Mouse (Mus musculus): ENCODE measurements around the gene Rpgr. TPM values are rescaled to one million over a fixed set of nuclear protein-coding genes. Genes with fewer than 3 reads are reported as not detected.

Gene Rpgr
- 28.9 and 31.8 TPM in 2 replicates for polyA plus RNA-seq (2015; fragmentation: Nextera tagmentation; extraction: Ambion mirVana)

DNA sequence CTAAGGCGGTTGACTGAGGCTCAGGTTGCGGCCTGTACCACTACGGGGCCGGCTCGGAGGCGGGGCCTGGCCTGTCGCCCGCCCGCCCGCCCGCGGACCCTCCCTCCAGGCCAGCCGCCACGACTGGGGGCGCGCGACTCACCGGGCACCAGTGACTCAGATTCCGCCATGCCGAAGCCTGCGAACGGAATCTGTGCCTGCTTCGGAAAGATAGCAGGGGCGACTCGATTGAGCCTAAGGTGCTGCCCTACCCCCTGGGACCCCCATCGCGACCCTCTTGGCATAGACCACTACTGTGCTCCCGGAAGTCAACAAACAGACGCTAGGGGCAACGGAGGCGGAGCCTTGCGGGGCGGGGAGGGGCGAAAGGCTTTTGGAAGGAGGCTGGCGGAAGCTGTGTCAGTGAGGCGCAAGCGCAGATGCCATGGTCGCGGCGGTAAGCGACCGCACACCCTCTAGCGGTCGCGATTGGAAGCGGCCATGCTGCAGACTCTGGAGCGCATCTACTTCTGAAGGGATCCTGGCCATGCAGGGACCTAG is at the start of gene Rpgr:
Rpgr (minus strand) TSS at position 511 of the 540 bp plus-strand sequence.
- WGBS = 14% methylated on average over 43 of the region's 47 CpGs

DNA sequence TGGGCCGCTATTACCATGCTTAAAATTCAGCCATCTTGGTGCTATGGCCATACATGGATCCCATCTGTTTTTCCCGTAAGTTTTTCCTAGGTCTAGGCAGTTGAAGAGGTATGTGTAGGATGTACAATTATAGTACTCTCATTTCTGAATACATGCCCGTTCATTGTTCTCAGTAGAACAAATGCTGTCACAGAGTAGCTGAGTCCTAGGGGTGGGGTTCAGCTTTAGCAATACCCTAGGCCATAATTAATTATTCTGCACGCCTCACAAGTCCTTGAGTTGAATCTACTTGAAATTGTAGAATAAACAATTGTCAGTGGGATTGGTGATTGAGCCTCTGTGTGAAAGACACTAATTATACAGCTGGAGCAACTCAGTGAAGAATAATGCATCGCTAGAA is 41.5 kb upstream of the Rpgr start:
- no peaks in the 10 kb centered on the region for H3K36me3 ChIP-seq
- no peaks in the 10 kb centered on the region for H3K27me3 ChIP-seq
- no peaks in the 10 kb centered on the region for H3K4me1 ChIP-seq (replicated peaks)
- ATAC-seq (ENCODE audit: low FRiP score, low read depth) = no peak
- WGBS = 77% methylated on average over 5 of the region's 5 CpGs
- H3K4me2 ChIP-seq = no peak overlapping the region
- no peak overlapping the region for H3K9ac ChIP-seq
- H3K9me3 ChIP-seq = no peaks in the 10 kb centered on the region
- H3K4me3 ChIP-seq = no peak overlapping the region
- H3K27ac ChIP-seq (replicated peaks) = no peak overlapping the region

More for the DNA sequence above, at the start of gene Rpgr:
- no peaks in the 10 kb centered on the region for H3K36me3 ChIP-seq
- peak within 1 kb of the TSS; percentile 43 for H3K9ac ChIP-seq
- H3K9me3 ChIP-seq = 0 out of 2 replicates have a peak, but pooled peaks cover 4% of the 10 kb centered on the region
- peak within 1 kb of the TSS; percentile 59 for H3K4me2 ChIP-seq
- peak within 1 kb of the TSS; percentile 57 for H3K4me3 ChIP-seq
- ATAC-seq (ENCODE audit: low FRiP score, low read depth) = peak; percentile 99
- no peaks in the 10 kb centered on the region; the same call in 1 of the 2 replicates for H3K4me1 ChIP-seq (replicated peaks)
- H3K27me3 ChIP-seq = no peaks in the 10 kb centered on the region
- H3K27ac ChIP-seq (replicated peaks) = peak within 1 kb of the TSS; percentile 86

DNA sequence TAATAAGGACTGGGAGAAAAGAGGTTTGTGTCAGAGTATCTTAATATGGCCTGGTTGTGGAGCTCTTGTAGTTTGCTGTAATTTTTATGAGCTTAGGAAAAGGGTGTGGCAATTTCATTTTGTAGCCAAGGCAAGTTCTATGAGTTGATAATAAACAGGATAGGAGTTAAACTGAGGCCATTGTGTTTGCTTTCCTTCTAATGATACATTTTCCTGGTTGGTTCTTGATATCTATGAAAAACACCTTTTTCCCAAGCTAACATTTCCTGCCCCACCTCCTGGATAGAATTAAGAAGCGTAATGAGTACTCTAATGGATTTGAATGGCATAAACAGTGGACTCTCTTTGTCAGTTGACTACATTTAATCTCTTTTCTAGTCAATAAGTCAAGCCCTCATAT is 41.1 kb upstream of the Rpgr start:
- no peaks in the 10 kb centered on the region for H3K9me3 ChIP-seq
- no peak overlapping the region for H3K9ac ChIP-seq
- WGBS = 88% methylated on average over 1 of the region's 1 CpGs
- no peaks in the 10 kb centered on the region for H3K36me3 ChIP-seq
- H3K27me3 ChIP-seq = no peaks in the 10 kb centered on the region
- no peak overlapping the region for H3K4me2 ChIP-seq
- H3K4me3 ChIP-seq = no peak overlapping the region
- H3K27ac ChIP-seq (replicated peaks) = no peak overlapping the region
- H3K4me1 ChIP-seq (replicated peaks) = no peaks in the 10 kb centered on the region
- ATAC-seq (ENCODE audit: low FRiP score, low read depth) = no peak

DNA sequence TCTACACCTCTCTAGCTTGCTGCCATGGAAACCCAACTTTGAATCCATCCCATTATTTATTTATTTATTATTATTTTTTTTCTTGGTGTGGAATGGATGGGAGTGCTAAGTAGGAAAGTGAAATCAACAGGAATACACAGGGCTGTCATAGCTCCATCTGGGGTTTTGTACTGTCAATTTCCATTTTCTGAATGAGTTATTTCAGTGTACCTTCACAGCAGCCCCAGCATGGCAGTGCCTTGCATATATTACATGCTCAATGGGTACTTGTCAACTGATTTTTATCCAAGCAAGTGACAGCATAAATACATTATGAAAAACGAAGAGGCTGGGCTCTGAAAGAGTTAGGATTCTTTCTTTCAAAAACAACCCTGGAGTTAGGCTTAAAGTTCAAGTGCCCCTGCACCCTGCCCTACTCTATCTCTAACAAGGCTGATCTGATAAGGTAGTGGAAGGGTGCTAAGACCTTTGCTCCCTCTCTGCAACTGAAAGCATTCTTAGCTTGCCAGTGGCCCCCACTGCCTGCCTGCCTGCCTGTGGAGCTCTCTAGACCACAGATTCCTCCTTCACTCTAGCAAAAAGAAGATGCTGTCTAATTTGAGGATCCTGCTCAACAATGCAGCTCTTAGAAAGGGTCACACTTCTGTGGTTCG is 35.3 kb upstream of the Rpgr start, which contains the start of gene Otc:
Otc (plus strand) TSS at position 454 of the 653 bp plus-strand sequence.
- H3K4me1 ChIP-seq (replicated peaks) = no peaks in the 10 kb centered on the region
- H3K4me3 ChIP-seq = no peak within 1 kb of the TSS
- no peak within 1 kb of the TSS for H3K27ac ChIP-seq (replicated peaks)
- no peak within 1 kb of the TSS for H3K9ac ChIP-seq
- H3K4me2 ChIP-seq = no peak within 1 kb of the TSS
- no peaks in the 10 kb centered on the region for H3K9me3 ChIP-seq
- H3K27me3 ChIP-seq = no peaks in the 10 kb centered on the region
- ATAC-seq (ENCODE audit: low FRiP score, low read depth) = 0 out of 2 replicates have a peak, but pooled peaks have one; percentile 51
- H3K36me3 ChIP-seq = no peaks in the 10 kb centered on the region
- 44% methylated on average over 2 of the region's 2 CpGs for WGBS

DNA sequence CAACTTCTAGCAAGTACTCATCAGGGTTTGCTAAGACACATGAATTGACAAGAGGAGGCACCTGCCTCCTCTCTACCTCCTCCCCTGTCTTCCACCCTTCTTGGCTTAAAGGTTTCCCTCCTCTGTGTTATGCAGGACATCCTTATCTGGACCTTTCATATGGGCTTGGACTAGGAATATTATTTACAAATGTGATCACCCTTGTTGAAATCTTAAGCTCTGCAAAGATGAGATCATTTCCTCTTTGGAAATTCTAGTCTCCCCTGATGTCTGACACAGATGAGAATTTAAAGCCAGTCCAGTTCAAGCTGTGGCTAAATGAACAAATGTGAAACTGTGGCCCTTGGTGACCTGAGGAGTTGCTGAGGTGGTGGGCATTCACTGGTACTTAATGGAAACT is 34.6 kb upstream of the Rpgr start:
- Histone ChIP-seq H3K4me2 (no peak overlapping the region), H3K9ac (no peak overlapping the region), H3K9me3 (no peaks in the 10 kb centered on the region), H3K27me3 (no peaks in the 10 kb centered on the region), H3K4me1 (replicated peaks) (no peaks in the 10 kb centered on the region), H3K27ac (replicated peaks) (no peak overlapping the region), H3K4me3 (no peak overlapping the region), H3K36me3 (no peaks in the 10 kb centered on the region)
- no peak for ATAC-seq (ENCODE audit: low FRiP score, low read depth)

DNA sequence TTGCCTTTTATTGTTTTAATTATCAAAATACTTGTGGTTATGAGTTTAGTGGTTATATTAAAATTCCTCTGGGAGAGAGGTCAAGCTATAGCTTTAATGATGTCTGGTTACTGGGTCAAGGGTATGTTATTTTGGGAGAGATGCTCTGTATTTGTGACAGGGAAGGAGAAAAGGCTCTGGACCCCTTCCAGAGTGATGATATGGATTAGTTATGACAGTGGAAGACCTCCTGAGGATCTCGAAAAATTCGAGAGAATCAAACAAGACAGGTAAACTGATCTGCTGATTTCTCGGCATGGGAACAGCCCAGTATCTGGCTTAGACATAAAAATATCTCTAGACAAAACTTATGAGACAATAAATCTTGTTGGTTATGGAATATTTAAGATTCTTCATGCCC is 27.2 kb upstream of the Rpgr start:
- WGBS = 78% methylated on average over 3 of the region's 3 CpGs

DNA sequence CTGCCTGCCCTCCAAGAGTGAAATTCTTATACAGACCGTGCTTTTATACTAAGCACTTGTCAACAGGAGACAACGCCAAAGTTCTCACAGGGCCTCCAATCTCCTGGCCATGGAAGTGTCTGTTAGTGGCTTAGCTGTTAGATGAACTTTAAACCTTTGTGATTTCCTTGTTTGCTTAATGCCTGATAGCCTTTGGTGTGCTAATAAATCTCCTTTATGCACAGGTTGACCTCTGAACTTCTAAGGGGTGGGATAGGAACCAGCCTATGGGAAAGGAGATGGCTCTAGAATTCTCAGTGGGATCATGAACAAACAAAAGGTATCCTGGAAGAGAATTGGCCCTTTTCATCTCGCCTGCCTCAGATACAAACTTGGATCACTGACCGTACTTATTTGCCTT is 22.8 kb upstream of the Rpgr start:
- no peaks in the 10 kb centered on the region for H3K36me3 ChIP-seq
- H3K9ac ChIP-seq = no peak overlapping the region
- ATAC-seq (ENCODE audit: low FRiP score, low read depth) = no peak
- H3K27ac ChIP-seq (replicated peaks) = no peak overlapping the region
- H3K9me3 ChIP-seq = no peaks in the 10 kb centered on the region
- no peak overlapping the region for H3K4me2 ChIP-seq
- WGBS = 57% methylated on average over 4 of the region's 4 CpGs
- H3K27me3 ChIP-seq = no peaks in the 10 kb centered on the region
- no peaks in the 10 kb centered on the region for H3K4me1 ChIP-seq (replicated peaks)
- H3K4me3 ChIP-seq = no peak overlapping the region

More for the DNA sequence above, 27.2 kb upstream of the Rpgr start:
- no peak overlapping the region for H3K9ac ChIP-seq
- no peak overlapping the region for H3K27ac ChIP-seq (replicated peaks)
- no peaks in the 10 kb centered on the region for H3K27me3 ChIP-seq
- ATAC-seq (ENCODE audit: low FRiP score, low read depth) = no peak
- no peaks in the 10 kb centered on the region for H3K36me3 ChIP-seq
- H3K4me3 ChIP-seq = no peak overlapping the region
- H3K4me2 ChIP-seq = no peak overlapping the region
- no peaks in the 10 kb centered on the region for H3K4me1 ChIP-seq (replicated peaks)
- H3K9me3 ChIP-seq = no peaks in the 10 kb centered on the region

DNA sequence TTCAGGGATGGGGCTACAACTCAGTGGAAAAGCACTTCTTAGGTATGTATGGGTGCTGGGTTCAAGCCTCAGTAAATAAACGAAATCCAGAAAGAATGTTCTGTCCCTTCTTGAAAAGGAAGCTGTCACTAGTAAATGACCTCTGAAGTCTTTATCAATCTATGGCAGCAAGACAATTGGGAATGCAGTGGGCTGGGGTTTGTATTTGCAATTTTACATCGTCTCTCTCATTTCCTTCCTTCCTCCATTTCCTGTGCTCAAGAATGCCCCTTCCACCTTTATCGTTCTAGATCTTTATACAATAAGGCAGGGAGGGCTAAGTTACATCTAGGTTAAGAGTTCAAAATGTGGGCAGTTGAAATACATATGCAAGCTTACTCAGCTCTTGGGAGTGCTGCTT is 17.9 kb upstream of the Rpgr start:
- Histone ChIP-seq H3K27me3 (no peaks in the 10 kb centered on the region), H3K9ac (no peak overlapping the region), H3K9me3 (no peaks in the 10 kb centered on the region), H3K27ac (replicated peaks) (no peak overlapping the region), H3K36me3 (no peaks in the 10 kb centered on the region), H3K4me1 (replicated peaks) (no peaks in the 10 kb centered on the region), H3K4me2 (no peak overlapping the region), H3K4me3 (no peak overlapping the region)
- ATAC-seq (ENCODE audit: low FRiP score, low read depth) = no peak
- 79% methylated on average over 3 of the region's 3 CpGs for WGBS

DNA sequence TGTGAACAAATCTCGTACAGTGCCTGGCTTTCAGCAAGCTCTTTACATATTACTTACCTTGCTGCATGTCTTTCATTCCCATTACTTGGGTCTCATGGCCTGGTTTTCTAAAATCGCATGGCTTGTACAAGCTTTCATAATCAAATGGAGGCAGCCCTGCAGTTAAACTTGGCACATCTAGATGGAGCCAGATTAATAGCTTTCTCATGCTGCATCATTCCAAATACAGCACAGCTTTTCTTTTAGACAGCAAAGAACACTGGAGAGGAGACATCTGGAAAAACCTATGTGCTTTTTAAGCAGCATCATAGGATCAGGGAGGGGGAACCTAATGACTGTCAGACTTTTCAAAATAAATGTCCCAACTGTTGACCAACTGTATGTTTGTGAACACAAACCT is 16.3 kb upstream of the Rpgr start:
- 67% methylated on average over 2 of the region's 2 CpGs for WGBS
- Histone ChIP-seq H3K27ac (replicated peaks) (no peak overlapping the region), H3K4me1 (replicated peaks) (no peaks in the 10 kb centered on the region), H3K27me3 (no peaks in the 10 kb centered on the region), H3K4me3 (no peak overlapping the region), H3K9ac (no peak overlapping the region), H3K36me3 (no peaks in the 10 kb centered on the region), H3K9me3 (no peaks in the 10 kb centered on the region), H3K4me2 (no peak overlapping the region)
- ATAC-seq (ENCODE audit: low FRiP score, low read depth) = no peak

DNA sequence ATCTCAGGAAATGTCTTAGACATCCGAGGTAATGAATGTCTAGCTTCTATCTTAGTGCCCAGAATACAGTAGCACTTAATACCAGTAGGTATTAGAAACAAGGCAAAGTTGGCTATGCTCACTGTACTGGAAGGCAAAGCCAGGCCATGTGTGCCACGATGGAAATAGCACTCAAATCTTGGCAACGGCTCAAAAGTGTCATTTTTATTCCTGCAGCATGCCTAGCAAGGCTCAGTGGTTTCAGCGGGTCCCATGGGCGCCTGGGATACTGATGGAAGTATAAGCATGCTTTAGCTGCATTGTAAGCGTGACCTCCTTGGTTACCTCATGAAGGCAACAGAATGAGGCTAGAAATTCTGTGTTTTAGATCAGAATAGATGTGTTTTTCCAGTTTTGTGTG is 2.6 kb upstream of the Rpgr start:
- no peaks in the 10 kb centered on the region; the same call in 1 of the 2 replicates for H3K4me1 ChIP-seq (replicated peaks)
- 0 out of 2 replicates have a peak, but pooled peaks cover 4% of the 10 kb centered on the region for H3K9me3 ChIP-seq
- H3K27me3 ChIP-seq = no peaks in the 10 kb centered on the region
- 61% methylated on average over 6 of the region's 6 CpGs for WGBS
- no peak overlapping the region for H3K4me2 ChIP-seq
- no peak overlapping the region for H3K9ac ChIP-seq
- H3K4me3 ChIP-seq = no peak overlapping the region
- no peaks in the 10 kb centered on the region for H3K36me3 ChIP-seq
- H3K27ac ChIP-seq (replicated peaks) = no peak overlapping the region
- ATAC-seq (ENCODE audit: low FRiP score, low read depth) = no peak

DNA sequence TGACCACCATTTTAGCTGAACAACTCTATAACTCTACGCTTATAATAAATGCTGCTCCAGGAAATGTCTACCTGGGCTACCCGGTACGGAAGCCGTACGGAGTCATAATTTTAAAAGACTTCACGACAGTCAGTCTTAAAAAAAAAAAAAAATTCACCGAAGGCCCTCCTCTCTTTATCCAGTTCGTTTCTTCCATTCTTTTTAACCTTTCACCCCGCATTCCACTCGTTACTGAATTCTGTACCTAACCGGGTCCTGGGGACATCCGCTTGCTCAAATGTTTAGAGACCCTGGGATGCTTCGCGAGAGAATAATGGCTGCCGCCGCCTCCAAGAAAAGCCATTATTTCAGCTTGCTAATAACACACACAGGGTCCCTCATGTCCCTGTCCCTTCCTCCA is 748 bp downstream of the Rpgr start:
- Histone ChIP-seq H3K27ac (replicated peaks) (peak overlapping the region; percentile 86), H3K9me3 (0 out of 2 replicates have a peak, but pooled peaks cover 4% of the 10 kb centered on the region), H3K9ac (peak overlapping the region; percentile 43), H3K27me3 (no peaks in the 10 kb centered on the region), H3K4me1 (replicated peaks) (no peaks in the 10 kb centered on the region; the same call in 1 of the 2 replicates), H3K4me2 (peak overlapping the region; percentile 59), H3K36me3 (no peaks in the 10 kb centered on the region), H3K4me3 (peak overlapping the region; percentile 57)
- 19% methylated on average over 16 of the region's 16 CpGs for WGBS
- ATAC-seq (ENCODE audit: low FRiP score, low read depth) = peak; percentile 27

DNA sequence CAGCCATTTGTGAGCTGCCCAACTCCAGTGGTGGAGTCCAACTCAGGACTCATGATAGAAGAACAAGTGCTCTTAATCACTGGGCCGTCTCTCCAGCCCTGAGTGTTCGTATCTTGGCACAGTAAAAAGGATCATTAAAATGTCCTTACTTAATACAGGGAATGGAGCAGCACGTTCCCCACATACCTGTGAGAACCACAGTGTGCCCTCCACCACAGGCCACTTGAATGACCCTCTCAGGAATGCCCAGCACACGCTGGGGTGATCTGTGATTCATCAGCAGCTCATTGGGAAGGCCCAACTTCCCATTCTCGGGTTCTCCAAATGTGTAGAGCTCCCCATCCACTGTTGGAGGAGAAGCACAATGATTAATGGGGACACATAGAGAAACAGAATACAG is 10.8 kb downstream of the Rpgr start:
- no peak for ATAC-seq (ENCODE audit: low FRiP score, low read depth)

More for the DNA sequence above, 10.8 kb downstream of the Rpgr start:
- H3K4me3 ChIP-seq = no peak overlapping the region
- H3K27me3 ChIP-seq = no peaks in the 10 kb centered on the region
- H3K36me3 ChIP-seq = no peaks in the 10 kb centered on the region; the same call in 1 of the 2 replicates
- no peak overlapping the region for H3K9ac ChIP-seq
- WGBS = 88% methylated on average over 5 of the region's 5 CpGs
- H3K4me1 ChIP-seq (replicated peaks) = no peaks in the 10 kb centered on the region
- H3K9me3 ChIP-seq = no peaks in the 10 kb centered on the region
- no peak overlapping the region for H3K27ac ChIP-seq (replicated peaks)
- no peak overlapping the region for H3K4me2 ChIP-seq
